Mouse (Mus musculus) colon, adult 2 months (tissue): ENCODE results near the gene Pax1. TPM values are rescaled to one million over a fixed set of nuclear protein-coding genes. Genes with fewer than 3 reads are reported as not detected.

Experiments used
- polyA plus RNA-seq: library from polyadenylated mRNA; depleted of rRNA; stranded (reverse); fragments of >200 nt; gene quantifications from 2 replicates; pipeline ENCODE4 v1.2.3, GENCODE M21; 2012; rRNA removed

The Pax1 gene
- not detected in 2 replicates for polyA plus RNA-seq

GRCm38 (mm10) chr2:147361581-147361980 is at the start of gene Pax1:
TSS of gene Pax1 (plus strand) at chr2:147361925.

Other genes with a start within 250 kb of the Pax1 start
- 4.6 and 5.2 TPM in 2 replicates for gene Nkx2-2, start 167.7 kb upstream of the Pax1 start, polyA plus RNA-seq